Mouse (Mus musculus) ES-E14 (cell line): Measurements from ENCODE around the gene Gm5426.

ENCODE experiments used
- CHD2 ChIP-seq: IDR thresholded peaks from 2 replicates; pipeline ENCODE4 v1.6.1; 2014; ENCODE audit warnings: mild to moderate bottlenecking, low read depth, low read length, inconsistent platforms
- MAFK ChIP-seq: IDR thresholded peaks from 2 replicates; pipeline ENCODE4 v1.6.1; 2014; ENCODE audit warnings: mild to moderate bottlenecking, low read depth, low read length, inconsistent platforms; ENCODE audit not compliant: insufficient read depth

DNA sequence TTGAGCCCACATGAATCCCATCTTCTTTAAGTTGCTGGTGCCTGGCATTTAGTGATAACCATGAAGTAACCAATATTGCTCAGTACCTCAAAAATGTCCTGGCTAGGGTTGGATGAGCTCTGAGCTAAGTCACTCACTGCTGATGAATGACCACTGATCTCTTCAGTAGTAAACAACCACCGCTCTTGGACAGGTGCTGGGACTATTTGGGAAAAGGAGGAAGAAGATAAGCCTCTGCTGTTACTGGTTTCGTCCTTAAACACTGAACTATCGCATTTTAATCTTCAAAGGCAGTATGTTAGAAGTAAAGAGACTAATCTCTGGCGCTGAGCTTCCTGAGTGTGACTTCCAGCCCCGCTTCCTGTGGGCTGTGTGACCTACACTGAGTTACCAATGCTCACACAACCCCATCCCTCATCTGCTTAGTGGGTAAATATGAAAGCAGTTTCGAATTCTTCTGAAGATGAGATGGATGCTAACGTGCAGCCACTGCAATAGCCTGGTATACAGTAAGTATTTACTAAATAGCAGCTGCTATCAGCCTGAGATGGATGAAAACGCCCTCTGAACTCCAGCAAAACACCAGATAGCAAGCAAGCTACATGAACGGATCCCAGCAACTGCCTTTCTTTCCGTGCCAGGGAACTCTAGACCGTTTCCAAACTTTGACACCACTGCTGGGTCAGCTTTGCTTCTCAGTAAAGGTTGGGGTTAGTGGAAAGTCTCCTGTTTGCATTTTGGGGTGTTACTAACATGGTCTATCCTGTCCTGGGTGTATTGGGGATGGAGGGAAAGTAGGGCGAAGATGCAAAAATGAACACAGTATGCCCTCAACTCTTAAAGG lies 44.4 kb downstream of the Gm5426 start:
- TF ChIP-seq CHD2 = no peak
- no peak for TF ChIP-seq MAFK
